Mouse (Mus musculus): ENCODE results near the gene Arid3a.

- TF ChIP-seq EP300 (IDR thresholded peaks at IDR 0.05; ENCODE audit: insufficient read depth, low read depth, low read length) (no peak), CTCF (IDR thresholded peaks at IDR 0.05) (no peak)
Measured at GRCm38 (mm10) chr10:79995636-79996035, 68.8 kb downstream of the Arid3a start.
